Mouse (Mus musculus) frontal cortex, adult (tissue): ENCODE results near the gene Arl5a.

ENCODE experiments used
- ATAC-seq: cut with Nextera tagmentation; 2 replicates; pipeline ENCODE4 v1.9.2; 2017; ENCODE audit warnings: mild to moderate bottlenecking, moderate library complexity, mixed read lengths; ENCODE audit not compliant: low TSS enrichment

Arl5a gene

DNA sequence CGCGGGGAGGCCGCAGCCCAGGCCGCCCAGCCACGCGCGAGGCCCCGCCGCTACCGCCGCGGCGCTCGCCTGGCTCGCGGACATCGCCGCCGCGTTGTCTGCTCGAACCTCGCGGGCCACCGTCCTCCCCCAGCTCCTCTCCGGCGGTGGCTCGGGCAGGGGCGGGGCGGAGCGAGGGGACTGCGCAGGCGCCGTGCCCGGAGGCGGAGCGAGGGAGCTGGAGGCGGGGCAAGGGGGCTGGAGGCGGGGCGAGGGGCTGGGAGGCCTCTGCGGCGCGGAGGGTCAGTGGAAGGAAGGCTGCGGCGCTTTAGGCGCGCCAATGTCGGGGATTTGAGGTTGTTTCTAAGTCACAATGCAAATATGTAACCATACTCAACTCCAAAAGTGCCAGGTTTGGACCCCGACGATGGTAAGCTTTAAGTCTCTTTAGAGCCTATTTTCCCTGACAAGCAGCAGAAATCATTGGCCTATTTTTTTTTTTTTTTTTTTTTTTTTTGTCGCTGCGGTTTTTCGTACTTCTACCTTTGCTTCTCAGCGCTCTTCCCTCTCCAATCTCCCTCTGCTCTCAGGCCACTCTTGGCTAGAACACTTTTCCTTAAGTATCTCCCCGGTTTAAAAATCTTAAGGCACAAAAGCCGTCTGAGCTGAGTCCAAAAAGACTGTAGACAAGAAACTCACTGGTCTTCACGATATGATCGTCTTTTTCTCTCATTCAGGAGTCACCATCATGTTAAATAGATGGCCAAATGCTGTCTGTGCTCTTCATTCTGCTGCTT, at the start of gene Arl5a:
TSS of gene Arl5a (minus strand) at position 155 of the 776 bp plus-strand sequence.
- peak; percentile 85 for ATAC-seq

DNA sequence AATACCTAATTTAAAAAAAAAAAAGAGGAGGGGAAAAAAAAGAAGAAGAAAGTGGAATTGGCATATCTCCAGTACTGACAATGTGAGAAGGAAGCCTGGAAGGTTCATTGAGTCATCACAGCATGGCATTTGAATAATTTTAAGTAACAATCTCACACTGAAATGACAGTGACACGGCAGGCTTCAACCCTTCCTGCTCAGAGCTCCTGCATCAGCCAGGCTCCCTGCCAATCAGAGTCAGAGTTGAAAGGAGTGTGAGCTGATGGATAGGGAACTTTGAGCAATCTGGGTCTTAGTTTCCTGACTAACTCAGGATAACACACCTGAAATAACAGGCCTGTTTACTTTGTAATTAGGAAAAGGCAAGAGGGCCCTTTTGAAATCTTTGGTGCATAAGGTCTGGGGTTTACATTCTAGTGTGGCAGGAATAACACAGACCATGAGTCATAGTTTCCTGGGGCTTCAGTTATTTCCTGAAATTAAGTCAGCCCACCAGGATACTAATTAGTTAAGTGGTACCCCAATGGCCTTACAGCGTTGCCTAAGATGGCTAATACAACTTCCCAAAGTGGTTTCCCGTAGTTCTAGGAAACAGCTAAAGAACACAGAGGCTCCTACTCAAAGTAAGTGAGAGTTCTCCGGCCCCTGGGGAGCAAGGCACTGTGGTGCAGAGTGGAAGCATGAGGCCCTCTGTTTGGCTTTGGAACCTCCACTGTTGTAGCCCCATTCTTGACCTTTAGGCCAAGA, 47.0 kb upstream of the Arl5a start:
- no peak for ATAC-seq

DNA sequence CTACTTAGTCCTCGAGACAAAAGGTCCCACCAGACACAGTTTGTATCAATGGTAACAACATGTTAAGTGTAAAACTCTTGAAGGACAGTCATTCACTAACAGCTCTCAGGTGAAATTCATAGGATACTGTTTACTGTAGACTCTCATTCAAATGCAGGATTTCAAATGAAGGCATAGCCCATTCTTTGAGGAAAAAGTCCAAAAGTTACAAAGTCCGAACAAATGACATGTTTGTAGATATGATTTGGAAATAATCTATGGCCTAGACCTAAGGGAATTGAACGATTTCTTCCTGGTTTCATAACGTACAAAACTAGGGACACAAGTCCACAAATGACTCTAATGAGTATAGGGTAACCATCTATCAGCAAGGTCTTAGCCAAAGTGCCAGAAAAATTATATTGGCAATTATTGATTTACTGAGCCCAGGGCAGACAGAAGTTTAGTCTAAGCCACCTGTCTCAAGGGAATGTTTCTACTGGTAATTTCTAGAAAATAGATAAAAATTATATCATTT, 45.4 kb upstream of the Arl5a start:
- ATAC-seq, result no peak

DNA sequence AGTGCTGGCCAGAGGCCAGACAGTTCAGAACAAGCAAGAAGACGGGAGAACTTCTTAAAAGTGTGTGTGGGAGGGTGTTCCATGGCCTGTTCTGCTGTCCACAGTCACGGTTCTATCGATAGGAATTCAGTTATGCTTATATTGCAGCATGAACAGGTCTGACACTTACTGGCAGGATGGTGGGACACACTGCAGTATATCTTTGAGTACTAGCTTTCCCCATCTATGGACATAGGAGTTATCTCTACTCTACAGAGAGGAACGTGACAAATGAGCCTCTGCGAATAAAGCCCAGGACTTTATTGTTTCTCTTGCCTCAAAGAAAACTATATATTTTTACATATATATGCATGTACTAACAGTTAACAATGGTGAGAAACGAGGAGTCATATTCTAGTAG, 42.9 kb upstream of the Arl5a start:
- ATAC-seq, result no peak

DNA sequence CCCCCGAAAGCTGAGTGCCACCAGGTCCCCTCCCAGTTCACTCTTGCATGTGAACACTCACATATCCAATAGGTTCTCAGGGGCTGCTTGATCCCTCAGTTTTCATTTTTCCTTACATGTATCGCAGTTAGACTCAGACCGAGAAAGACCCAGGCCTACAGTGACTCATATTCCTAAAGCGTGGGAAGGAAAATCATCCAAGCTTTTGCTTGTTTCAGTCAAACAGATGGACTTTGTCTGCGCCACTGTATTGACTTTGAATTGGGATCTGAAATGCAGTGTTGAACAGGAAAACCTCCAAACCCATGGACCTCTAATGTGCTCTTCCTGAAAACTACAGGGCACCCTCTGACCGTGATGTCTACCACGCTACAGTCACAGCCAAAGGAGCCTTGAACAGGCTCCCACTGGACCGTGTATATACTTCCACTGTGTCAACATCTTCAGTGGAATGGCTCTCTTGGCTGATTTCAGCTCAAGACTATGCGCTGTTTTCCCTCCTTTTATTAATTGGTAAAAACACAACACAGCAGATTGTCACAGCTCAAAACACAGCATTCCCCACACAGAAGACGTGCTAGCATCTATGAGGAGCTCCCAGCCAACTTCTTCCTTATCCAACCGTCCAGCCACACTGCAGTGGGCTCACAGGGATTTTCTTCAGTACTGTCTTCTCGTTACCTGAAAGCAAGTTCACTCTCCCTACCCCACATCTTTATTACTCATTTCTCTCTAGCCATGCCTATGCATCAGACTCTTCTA, 36.7 kb upstream of the Arl5a start:
- ATAC-seq, result peak; percentile 76

DNA sequence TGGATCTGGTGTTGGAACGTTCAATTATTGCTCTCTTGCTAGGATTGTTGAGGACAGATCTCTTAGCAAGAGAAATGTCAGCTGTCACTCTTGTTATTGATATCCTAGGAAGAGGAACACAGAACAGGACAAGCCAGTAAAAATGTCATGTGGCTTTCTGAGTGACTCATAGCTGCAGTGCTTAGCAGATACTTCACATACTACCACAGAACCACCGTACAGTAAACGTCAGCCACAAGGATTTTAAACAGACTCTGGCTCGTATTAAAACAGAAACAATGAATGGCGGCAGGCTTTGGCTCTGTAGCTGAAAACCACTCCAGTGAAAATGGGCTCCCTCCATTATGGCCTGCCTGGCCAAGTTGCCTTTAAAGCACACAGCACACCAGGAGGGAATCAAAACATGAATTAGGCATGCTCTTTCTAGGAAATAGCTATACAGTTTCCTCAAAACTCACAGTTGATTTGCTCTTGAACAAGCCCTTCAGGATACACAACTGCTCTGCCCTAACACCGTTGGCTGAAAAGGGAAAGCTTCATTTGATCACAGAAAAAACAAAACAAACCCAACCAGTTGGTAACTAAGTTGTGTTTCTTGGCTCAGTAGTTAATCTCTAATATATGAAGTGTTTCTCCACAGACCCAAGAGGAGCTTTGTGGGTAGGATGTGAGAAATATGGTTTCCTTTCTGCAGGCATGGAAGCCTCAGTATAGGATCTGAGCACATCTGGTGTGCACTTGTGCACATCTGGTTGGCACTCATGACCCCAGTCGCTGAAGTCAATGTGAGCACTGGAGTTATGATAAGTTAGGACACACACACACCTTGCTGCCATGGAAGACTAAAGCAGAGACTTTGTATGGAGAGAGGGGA, 31.1 kb upstream of the Arl5a start:
- ATAC-seq, result no peak

DNA sequence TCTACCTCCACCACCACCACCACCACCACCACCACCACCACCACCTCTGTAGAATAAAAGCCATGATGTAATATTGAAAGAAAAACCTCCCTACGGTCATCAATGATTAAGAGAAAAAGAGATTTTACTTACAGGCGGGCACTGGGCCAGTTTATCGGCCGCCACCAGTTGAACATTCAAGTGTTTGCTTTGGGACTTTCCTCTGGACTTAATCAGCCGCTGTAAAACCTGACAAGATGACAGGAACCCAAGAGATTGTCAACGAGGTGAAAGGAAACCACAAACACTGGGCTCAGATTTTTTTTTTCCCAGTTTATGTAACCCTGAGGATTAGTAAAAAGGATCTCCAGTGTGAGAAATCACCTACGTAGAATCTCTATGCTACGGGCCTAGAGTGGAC, 25.1 kb upstream of the Arl5a start:
- no peak for ATAC-seq

DNA sequence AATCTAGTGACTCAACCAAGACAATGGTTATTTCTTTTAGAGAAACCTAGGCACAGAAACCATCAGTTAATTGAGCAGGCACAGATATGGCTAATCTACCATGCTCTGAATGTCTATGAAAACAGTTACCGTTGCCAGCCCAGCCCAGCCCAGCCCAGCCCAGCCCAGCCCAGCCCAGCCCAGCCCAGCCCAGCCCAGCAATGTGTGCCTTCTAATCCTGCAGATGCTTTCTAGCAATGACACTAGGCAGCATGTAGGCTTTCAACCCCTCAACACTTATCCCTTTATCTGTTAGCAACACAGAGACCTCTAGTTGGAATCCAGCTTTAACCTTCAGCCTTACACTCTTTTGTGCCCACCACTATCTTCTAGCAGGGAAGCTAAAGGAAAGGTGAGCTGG, 24.2 kb upstream of the Arl5a start:
- ATAC-seq, result no peak

DNA sequence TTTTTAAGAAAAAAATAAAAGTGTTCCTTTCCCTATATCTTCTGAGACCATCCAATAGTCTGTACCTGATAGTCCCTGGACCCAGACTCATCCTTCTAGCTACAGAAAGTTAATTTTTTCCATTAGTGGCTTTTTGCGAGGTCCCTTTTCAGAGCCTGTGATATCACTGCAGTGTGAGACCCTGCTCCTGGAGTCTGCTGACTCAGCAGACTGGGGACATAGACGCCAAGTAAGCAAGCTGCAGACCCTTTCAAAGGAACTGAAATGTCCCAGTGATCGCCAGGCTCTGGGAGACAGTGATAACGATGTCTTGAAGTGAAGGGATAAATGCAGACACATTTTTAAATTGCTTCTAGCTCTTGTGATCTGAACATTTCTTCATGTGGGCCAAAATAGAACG, 21.9 kb upstream of the Arl5a start:
- no peak for ATAC-seq

DNA sequence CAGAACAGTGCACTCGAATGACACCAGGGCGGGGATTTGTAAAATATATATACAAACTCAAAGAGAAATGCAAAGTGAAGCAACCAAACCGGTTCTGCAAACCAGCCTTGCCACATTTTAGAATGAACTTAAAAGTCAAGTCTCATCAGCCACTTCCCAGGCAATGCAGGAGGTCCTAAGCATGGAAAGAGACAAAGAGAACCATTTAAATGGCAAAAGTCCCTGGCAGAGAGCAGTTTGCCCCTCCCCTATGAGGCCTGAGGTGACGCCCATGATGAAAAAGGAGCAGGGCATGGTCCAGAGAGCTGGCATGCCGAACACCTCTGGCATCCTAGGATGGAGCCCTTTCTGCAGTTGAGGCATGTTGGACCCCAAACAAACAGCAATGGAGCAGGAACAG, 17.4 kb upstream of the Arl5a start:
- ATAC-seq, result no peak

DNA sequence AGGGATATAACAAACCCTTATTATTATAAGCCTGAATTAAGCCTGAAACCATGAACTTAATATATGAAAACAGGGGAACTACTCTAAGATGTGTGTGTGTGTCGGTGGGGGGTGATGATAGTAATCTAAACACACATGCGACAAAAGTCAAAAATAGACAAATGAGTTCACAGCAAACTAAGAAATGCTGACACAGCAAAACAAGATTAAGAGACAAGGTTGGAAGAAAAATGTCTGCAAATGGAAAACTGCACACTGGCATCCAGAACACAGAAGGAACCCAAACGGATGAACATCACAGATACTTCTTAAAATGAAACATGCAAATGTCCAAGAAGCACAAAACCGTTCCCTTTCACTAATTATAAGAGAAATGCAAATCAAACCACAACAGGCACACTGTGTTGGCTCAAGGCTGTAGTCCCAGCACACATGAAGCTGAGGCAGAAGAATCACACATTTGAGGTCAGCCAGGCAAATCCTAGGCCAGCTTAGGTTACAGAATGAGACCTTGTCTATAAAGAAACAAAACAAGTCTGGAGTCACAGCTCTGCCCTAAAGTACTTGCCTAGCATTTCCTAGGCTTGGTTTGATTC, 15.8 kb upstream of the Arl5a start:
- ATAC-seq, result no peak

DNA sequence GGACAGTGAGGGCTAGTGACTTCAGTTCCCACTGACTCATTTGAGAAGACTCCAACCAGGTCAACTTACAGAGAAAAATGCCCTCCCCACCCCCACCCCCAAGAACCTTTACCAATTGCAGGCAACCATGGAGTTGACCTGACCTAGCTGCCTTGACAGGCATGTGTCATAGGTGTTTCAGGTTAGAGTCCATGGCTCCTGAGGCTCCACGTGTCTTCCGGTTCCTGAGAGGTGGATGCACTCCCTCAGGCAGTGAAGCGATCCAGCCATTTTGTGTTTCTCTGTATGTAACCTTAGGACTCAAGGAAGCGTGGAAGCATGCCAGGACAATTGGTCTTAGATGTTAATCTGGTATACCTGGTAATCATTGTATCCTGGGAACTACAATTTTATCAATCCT, 13.7 kb upstream of the Arl5a start:
- ATAC-seq, result no peak

DNA sequence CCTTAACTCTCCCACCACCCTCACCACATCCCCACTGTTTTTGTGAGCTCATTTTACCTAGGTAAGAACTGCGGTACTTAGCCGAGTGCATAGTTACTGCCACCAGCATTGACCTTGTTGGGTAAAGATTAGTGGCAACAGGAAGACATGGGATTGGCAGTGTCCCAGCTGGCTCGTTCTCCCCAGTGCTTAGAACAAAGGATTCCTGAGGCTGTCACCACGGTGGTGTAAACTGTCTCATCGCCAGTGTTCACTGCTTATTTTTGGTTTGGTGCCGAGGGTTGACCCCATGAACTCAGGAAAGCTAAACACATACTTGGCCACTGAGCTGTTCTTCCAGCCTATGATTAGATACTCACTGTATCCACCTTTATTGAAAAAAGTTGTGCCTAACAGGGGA, 13.3 kb upstream of the Arl5a start:
- ATAC-seq, result no peak

DNA sequence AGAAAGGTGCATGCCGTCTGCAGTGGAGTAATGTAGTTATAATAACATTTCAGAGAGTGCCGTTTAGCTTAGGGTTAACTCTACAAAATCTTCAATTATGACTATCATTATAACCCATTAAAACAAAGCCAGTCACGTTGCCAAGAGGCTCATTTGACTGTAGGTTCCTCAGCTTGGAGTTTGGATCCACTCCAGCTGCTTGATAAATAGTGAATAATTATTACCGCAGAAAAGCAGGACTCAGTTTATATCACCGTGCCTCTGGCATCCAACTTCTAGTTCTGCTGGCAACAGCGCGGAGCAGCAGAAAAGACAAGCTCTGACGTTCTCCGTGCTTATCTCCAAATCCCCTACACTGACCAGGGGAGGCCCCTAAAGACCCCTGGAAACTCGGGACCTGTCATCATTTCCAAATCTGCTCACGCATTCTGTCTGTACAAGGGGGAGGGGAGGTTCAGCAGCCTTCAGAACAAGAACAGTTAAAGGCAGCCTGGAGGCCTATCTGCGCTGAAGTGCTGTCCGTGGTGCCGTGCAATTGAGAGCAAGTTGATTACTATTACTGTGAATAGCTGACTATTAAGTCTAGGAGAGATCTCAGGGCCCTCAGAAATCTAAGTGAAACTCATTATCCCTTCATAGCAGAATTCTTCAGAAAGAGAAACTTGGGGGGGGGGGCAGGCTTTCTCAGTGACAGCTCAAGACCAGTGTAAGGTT, 11.4 kb upstream of the Arl5a start:
- no peak for ATAC-seq

DNA sequence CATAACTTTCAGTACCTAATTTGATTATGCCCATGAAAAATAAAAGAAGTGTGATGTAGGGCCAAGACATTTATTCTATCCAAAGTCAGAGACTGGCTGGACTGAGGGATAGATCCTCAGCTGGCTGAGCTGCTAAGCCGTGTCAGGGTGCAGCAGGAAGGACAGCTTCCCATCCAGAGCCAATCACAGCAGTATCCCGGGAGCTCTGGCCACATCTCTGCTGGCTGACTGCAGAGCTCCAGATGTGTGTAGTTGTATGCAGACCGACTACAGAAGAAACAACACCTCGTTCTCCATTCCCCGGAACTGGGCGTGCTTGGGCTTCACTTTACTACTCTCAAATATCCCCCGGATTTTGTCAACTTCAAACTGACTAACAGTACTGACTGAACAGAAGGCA, 8.7 kb upstream of the Arl5a start:
- ATAC-seq, result no peak

DNA sequence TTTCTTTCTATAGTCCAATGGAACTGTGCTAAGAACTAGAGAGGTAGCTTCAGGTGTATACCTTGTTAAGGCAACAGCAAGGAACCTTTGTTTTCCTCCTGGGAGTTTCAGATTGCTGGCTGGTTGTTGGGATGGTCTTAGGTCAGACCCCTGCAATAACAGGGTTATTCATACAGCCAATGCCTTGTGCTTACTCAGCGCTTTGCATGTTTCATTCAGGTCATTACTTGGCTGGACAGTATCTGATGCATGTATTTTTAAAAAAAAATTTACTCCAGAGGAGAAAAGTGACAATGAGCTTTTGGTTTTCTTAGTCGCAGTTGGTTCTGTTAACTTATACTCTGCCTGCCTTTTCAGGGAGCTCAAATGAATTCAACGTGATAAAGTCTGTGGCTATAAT, 2.7 kb upstream of the Arl5a start:
- no peak for ATAC-seq

DNA sequence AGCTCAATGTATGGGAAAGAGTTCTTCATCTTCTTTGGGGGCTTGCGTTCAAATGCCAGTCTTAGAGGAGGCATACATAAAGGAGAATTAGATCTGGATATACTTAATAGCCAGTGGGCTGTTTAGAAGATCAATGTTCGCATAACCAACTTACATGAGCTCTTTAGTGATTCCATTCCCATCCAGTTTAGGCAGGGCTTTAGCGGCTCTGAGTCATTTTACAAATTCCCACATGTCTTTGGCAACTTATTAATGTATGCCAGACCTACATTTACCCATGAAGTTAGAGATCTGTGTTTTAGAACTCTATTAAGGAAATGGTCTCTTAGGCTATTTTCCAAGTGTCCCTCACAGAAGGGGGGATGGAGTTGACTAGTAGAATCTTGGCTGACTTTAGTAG, 1.3 kb upstream of the Arl5a start:
- no peak for ATAC-seq

DNA sequence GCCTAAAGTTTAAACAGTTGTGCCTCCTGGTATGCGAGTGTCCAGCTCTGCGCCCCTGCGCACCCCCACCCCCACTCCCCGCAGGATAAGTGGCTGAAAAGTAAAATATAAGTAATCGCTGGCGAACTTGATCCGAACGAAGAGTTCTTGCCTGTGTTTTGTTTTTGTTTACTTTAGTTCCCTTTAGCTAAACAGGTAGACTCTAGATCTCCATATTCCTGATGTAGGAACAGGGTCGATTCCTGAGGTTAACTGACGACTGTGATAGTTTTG, 758 bp upstream of the Arl5a start:
- 0 out of 2 replicates have a peak, but pooled peaks have one; percentile 3 for ATAC-seq

DNA sequence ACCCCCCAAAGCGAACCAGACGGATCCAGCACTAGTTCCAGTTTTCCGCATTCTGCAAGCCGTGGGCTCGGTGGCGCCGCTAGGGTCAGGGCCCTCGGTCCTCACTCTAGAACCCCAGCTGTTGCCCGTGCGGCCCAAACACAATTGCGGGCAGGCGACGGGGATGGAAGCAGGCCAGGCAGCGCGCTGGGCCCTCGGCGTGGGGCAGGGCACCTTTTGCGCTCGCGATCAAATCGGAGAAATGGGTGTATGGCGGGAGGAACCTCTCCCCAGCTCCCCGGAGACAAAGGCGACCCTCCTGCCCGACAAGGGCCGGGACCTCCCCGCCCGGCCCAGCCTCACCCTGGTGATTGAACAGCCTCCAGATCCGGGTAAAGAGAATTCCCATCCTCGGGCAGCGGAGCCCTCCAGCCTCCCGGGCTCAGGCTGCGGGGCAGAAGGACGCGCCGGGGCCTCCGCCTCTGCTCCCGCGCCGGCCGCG, 413 bp downstream of the Arl5a start:
- peak; percentile 44 for ATAC-seq

DNA sequence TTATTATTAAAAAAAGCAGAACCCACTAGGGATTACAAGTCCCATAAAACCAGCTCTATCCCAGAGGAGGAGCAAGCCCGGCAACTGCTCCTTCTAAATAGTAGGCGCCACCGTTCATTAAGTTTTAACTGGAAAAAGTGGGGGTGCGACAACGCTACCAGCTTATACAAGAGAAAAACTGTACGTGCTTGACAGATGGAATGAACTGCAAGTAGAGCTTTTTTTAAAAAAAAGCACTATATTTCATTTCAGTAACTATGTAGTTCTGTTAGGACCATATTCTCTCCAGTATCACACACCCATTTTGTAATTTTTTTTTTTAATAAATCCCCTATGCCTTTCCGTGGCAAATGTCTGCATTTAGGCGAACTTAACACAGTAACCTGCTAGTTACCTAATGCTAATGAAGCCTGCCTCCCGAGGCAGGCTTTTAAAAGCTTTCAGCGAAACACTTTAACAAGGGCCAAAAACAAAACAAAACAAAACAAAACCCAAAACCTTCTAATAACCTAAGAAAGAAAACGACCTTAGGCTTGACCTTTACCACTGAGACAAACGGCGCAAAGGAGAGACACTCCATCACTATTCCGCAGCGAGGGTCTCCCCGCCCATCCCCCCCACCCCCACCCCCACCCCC, 972 bp downstream of the Arl5a start:
- ATAC-seq, result no peak
